Mouse (Mus musculus) forebrain, embryonic 15.5 days (tissue): ENCODE measurements around the gene Ncl. TPM values are rescaled to one million over a fixed set of nuclear protein-coding genes. Genes with fewer than 3 reads are reported as not detected.

Experiments used
- ATAC-seq: fragments of 200-750 bp; cut with Nextera tagmentation; replicated peaks from 2 replicates; pipeline ENCODE4 v1.8.0; 2017; ENCODE audit warnings: mild to moderate bottlenecking, moderate TSS enrichment, moderate library complexity
- H3K27ac ChIP-seq: fragments of 300-500 bp; sonication (generic); replicated peaks from 2 replicates; pipeline ENCODE4 v1.5.1; 2015; ENCODE audit warnings: mild to moderate bottlenecking, inconsistent platforms
- H3K27me3 ChIP-seq: fragments of 300-500 bp; sonication (generic); 2 replicates; pipeline ENCODE4 v1.6.1; 2015; ENCODE audit warnings: inconsistent platforms
- H3K36me3 ChIP-seq: fragments of 300-500 bp; sonication (generic); 2 replicates; pipeline ENCODE4 v1.6.1; 2015; ENCODE audit warnings: mild to moderate bottlenecking, inconsistent platforms
- H3K4me1 ChIP-seq: fragments of 300-500 bp; sonication (generic); 2 replicates; pipeline ENCODE4 v1.6.1; 2015; ENCODE audit warnings: inconsistent platforms
- H3K4me2 ChIP-seq: fragments of 300-500 bp; sonication (generic); replicated peaks from 2 replicates; pipeline ENCODE4 v1.6.1; 2015; ENCODE audit warnings: mild to moderate bottlenecking, inconsistent platforms
- H3K4me3 ChIP-seq: fragments of 300-500 bp; sonication (generic); 2 replicates; pipeline ENCODE4 v1.5.1; 2015; ENCODE audit warnings: mild to moderate bottlenecking, inconsistent platforms
- H3K9ac ChIP-seq: fragments of 300-500 bp; sonication (generic); replicated peaks from 2 replicates; pipeline ENCODE4 v1.6.1; 2015; ENCODE audit warnings: mild to moderate bottlenecking, inconsistent platforms
- H3K9me3 ChIP-seq: fragments of 300-500 bp; sonication (generic); 2 replicates; pipeline ENCODE4 v1.6.1; 2016; ENCODE audit warnings: inconsistent platforms
- WGBS: fragments of 180-500 bp; shearing (Covaris S2); methylation state at CpG from one replicate; pipeline ENCODE4 v1.1.7; 2015; ENCODE audit warnings: mixed read lengths; 5-methylcytosine and 5-hydroxymethylcytosine counted together
- polyA plus RNA-seq: library from polyadenylated mRNA; unstranded; fragments of >200 nt; fragmentation: Nextera tagmentation; extraction: Ambion mirVana; gene quantifications from 2 replicates; pipeline ENCODE4 v1.2.1, GENCODE M21; 2015

Ncl gene
- polyA plus RNA-seq = 208 and 227 TPM in 2 replicates

DNA sequence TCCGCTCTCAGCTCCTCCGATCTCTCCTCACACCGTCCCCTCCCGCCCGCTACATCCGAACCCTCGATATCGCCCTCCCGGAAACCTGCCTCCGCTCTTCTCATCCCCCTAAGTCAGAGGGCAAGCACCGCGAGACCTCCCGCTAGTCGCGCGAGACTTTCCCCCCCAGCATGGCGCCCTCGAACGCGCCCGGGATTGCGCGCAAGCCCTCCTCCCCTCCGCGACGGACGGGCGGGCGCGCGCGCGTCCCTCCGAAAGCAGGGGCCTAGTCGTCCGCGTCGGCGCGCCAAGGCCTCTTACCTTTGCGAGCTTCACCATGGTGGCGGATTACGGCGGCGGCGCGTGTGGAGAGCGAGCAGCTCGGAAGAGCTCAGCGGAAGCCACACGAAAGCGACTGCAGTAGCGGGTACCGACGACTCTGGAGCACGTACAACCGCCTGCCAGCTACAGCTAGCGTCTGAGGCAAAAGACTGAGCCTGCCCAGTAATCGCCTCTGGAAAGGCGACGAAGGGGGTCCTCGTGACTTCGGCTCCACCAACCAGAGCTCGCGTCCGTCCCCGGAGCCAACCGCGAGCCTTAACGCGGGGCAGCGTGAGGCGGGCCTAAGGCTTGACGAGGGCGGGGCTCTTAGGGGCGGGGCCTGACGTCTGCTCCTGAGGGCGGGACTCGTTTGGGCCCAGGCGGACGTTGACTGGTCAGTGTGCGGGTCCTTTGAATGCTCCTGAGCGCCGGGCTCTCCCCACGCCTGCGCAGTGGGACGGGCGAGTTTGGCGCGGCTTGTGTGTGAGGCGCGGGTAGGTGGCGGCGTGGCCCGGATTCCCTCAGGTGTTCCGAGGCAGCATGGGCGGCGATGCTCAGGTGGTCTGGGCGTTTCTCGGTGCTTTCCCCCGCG lies at the start of gene Ncl:
Gene Ncl, minus strand, starts transcription at position 495 of the 892 bp plus-strand sequence.
- H3K36me3 ChIP-seq = peaks cover 33% of the 10 kb centered on the region
- H3K9ac ChIP-seq = peak within 1 kb of the TSS; percentile 97
- H3K27me3 ChIP-seq = no peaks in the 10 kb centered on the region
- peak within 1 kb of the TSS; percentile 96 for H3K4me3 ChIP-seq
- peak; percentile 99 for ATAC-seq
- peak within 1 kb of the TSS; percentile 92 for H3K4me2 ChIP-seq
- under 1% methylated on average over 102 of the region's 102 CpGs for WGBS
- H3K9me3 ChIP-seq = no peaks in the 10 kb centered on the region
- peaks cover 29% of the 10 kb centered on the region for H3K4me1 ChIP-seq
- peak within 1 kb of the TSS; percentile 100 for H3K27ac ChIP-seq

DNA sequence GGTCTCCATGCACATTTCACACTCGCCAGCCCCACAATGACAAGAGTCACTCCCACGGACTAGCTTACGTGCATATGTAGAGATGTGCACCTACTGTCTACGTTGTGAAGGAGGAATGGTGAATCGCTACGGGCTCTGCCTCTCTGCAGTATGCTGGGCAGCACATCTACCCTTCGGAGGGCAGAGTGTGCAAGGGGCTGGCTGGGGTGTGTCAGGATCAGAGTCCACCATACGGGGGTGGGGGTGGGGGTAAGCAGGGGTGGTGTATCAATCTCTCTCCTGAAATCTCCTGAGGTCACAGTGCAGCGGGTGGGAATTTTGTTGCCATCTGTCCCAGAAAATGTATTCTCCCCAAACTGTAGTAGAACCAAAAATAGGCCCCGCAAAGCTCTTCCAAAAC lies 49.3 kb upstream of the Ncl start:
- Histone ChIP-seq H3K9me3 (no peaks in the 10 kb centered on the region), H3K4me1 (no peaks in the 10 kb centered on the region), H3K9ac (no peak overlapping the region), H3K27ac (no peak overlapping the region), H3K36me3 (no peaks in the 10 kb centered on the region), H3K4me3 (no peak overlapping the region), H3K27me3 (no peaks in the 10 kb centered on the region), H3K4me2 (no peak overlapping the region)
- ATAC-seq = no peak
- WGBS = 87% methylated on average over 10 of the region's 10 CpGs

DNA sequence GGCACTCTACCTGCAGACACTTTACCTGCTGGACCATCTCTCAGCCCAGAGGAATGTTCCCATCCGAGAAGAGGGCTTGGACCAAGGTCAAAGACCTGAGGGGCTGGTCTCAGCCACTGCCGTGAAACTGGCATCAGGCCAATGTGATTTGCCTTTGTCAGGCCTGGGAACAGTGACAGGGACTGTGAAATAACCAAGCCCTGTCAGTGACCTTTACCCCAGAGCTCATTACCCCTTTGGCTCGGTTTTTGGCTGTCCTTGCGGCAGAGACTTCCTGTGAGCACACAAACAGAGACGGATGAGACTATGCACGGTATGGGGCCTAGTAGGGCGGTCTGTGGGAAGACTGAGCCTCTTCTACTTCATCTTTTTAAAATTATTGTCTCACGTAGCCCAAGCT lies 47.7 kb upstream of the Ncl start:
- Histone ChIP-seq H3K9me3 (no peaks in the 10 kb centered on the region), H3K4me2 (no peak overlapping the region), H3K27me3 (no peaks in the 10 kb centered on the region), H3K4me3 (no peak overlapping the region), H3K27ac (no peak overlapping the region), H3K36me3 (no peaks in the 10 kb centered on the region), H3K9ac (no peak overlapping the region), H3K4me1 (no peaks in the 10 kb centered on the region)
- ATAC-seq = no peak
- 72% methylated on average over 8 of the region's 8 CpGs for WGBS

DNA sequence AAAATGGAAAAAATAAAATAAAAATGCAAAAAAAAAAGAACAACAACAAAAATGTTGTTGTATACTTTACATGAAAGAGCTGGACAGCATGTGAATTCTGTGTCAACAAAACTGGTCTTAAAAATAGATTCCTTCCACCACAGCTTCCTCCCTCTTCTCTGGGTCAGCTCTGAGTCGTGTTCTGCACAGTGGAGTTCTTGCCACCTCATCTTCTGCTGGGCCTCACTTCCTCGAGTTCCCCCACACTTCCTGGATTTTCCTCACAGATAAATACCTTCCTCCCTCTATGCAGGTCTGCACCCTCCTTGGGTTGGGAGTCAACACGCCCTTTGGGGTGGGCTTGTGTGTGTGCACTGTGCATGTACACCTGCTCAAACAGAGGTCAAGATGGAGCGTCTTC lies 47.1 kb upstream of the Ncl start:
- no peak overlapping the region for H3K4me3 ChIP-seq
- 83% methylated on average over 4 of the region's 4 CpGs for WGBS
- no peak overlapping the region for H3K4me2 ChIP-seq
- no peak overlapping the region for H3K9ac ChIP-seq
- no peaks in the 10 kb centered on the region for H3K27me3 ChIP-seq
- H3K4me1 ChIP-seq = no peaks in the 10 kb centered on the region
- ATAC-seq = no peak
- H3K9me3 ChIP-seq = no peaks in the 10 kb centered on the region
- no peak overlapping the region for H3K27ac ChIP-seq
- H3K36me3 ChIP-seq = no peaks in the 10 kb centered on the region

DNA sequence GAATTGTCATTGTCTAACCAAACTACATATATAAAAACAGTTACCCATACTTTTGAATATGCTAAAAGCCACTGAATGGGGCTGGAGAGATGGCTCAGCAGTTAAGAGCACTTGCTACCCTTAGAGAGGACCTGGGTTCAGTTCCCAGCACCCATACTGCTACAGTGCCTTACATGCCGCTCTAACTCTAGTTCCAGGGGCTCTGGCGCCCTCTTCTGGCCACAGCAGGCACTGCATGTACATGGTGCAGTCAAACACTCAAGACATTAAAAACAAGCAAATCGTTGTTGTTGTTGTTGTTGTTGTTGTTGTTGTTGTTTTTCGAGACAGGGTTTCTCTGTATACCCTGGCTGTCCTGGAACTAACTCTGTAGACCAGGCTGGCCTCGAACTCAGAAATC lies 45.6 kb upstream of the Ncl start:
- H3K27me3 ChIP-seq = no peaks in the 10 kb centered on the region
- no peaks in the 10 kb centered on the region for H3K36me3 ChIP-seq
- H3K9me3 ChIP-seq = no peaks in the 10 kb centered on the region
- 62% methylated on average over 5 of the region's 5 CpGs for WGBS
- H3K4me3 ChIP-seq = no peak overlapping the region
- ATAC-seq = no peak
- H3K4me1 ChIP-seq = no peaks in the 10 kb centered on the region
- H3K27ac ChIP-seq = no peak overlapping the region
- no peak overlapping the region for H3K4me2 ChIP-seq
- H3K9ac ChIP-seq = no peak overlapping the region

DNA sequence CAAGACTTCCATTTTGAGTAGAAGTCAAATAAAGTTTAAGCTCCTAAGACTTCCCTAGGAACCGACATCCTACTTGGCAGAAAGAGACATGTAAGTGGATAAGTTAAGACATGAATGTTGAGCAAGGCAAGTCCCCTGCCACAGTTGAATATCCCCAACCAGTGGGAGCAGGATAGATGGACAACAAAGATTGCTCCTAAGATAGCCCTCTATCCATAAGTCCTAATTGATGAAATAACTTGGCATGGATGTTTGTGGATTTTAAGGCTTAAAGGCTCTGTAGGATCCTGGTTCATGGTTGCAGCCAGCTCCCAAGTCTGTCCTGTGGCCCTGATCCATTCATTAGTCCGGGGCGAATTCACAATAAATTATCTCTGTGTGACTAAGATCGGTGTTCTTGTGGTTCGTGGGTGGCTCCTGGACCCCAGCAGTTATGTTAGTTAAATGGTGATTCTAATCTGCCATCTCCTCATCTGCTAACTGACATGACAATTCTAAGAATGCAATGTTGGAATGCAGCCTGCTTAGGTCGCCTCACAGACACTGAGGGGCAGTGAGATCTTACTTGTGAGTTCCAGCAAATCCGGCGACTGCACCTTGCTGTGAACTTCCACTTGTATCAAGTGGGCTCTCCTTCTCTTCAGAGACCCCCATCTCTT lies 41.0 kb upstream of the Ncl start:
- H3K4me2 ChIP-seq = no peak overlapping the region

DNA sequence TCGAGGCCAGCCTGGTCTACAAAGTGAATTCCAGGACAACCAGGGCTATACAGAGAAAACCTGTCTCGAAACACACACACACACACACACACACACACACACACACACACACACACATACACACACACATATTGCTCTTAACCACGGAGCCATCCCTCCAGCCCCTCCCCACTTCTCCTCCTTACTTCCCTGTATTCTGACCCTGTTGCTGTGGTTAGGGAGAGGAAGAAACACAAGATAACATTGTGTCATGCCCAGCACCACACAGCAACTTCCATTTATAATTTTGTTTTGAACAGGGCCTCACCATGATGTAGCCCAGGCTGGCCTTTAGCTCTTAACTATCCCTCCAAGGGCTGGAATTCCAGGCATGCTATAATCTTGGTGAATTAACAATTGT lies 40.1 kb upstream of the Ncl start:
- no peaks in the 10 kb centered on the region for H3K27me3 ChIP-seq
- no peaks in the 10 kb centered on the region for H3K36me3 ChIP-seq
- no peaks in the 10 kb centered on the region for H3K9me3 ChIP-seq
- H3K4me2 ChIP-seq = no peak overlapping the region
- H3K9ac ChIP-seq = no peak overlapping the region
- ATAC-seq = no peak
- 92% methylated on average over 3 of the region's 3 CpGs for WGBS
- no peak overlapping the region for H3K4me3 ChIP-seq
- H3K4me1 ChIP-seq = no peaks in the 10 kb centered on the region
- H3K27ac ChIP-seq = no peak overlapping the region

More for the DNA sequence above, 41.0 kb upstream of the Ncl start:
- H3K36me3 ChIP-seq = no peaks in the 10 kb centered on the region
- 85% methylated on average over 8 of the region's 8 CpGs for WGBS
- no peaks in the 10 kb centered on the region for H3K27me3 ChIP-seq
- no peak for ATAC-seq
- H3K4me3 ChIP-seq = no peak overlapping the region
- H3K27ac ChIP-seq = no peak overlapping the region
- H3K9me3 ChIP-seq = no peaks in the 10 kb centered on the region
- no peaks in the 10 kb centered on the region for H3K4me1 ChIP-seq
- H3K9ac ChIP-seq = no peak overlapping the region

DNA sequence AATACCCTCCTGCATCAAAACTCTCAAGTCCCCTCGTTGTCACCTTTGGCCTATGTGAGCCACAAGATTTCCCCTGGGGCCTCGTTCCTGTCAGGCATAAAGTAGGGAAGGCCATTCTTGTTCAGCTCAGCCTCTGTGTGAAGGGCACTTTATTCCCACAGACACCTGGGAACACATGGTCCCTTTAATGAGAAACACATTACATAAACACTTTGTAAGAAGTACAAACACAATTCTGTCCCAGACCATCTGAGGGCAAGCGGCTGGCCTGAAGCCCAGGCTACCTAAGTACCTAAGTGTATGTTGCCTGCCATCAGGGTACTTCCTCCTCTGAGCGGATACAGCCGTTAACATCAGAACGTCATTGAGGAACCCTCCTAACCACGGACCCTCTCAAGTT lies 39.0 kb upstream of the Ncl start:
- Histone ChIP-seq H3K9ac (no peak overlapping the region), H3K27ac (no peak overlapping the region), H3K4me1 (no peaks in the 10 kb centered on the region), H3K36me3 (no peaks in the 10 kb centered on the region), H3K4me3 (no peak overlapping the region), H3K9me3 (no peaks in the 10 kb centered on the region), H3K4me2 (no peak overlapping the region), H3K27me3 (no peaks in the 10 kb centered on the region)
- 73% methylated on average over 7 of the region's 7 CpGs for WGBS
- no peak for ATAC-seq

DNA sequence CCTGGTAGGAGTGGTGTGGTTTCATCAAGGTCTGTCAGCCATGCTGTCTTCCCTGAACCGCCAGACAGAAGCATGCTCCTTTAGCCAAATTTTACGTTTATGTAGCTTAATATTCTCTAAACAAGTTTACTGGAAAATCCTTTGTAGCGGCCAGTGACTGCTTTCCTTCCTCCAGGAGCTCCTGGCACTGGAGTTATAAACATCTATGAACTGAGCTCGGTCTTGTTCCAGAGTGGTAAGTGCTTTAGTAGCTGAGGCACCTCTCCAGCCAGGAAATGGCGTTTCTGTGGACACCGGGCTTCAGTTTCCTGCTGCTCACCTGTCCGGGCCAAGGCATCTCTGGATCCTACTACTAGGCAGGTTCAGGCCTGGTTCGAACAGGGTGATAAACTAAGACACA lies 38.4 kb upstream of the Ncl start:
- Histone ChIP-seq H3K4me2 (no peak overlapping the region), H3K36me3 (no peaks in the 10 kb centered on the region), H3K27me3 (no peaks in the 10 kb centered on the region), H3K27ac (no peak overlapping the region), H3K4me1 (no peaks in the 10 kb centered on the region), H3K4me3 (no peak overlapping the region), H3K9me3 (no peaks in the 10 kb centered on the region), H3K9ac (no peak overlapping the region)
- no peak for ATAC-seq
- WGBS = 87% methylated on average over 8 of the region's 8 CpGs

DNA sequence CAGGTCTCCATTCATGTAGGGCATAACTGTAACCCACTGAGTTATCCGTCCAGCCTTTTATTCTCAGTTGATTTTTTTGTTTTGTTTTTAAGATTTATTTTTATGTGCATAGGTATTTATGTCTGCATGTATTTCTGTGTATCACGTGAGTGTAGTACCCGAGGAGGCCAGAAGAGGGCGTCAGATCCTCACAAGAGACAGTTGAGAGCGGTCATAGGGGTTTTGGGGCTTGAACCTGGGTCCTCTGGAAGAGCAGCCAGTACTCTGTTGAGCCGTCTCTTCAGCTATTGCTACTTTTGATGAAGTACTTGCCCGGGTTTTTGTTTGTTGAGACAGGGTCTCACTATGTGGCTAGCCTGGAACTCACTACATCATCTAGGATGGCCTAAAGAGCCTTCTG lies 36.7 kb upstream of the Ncl start:
- Histone ChIP-seq H3K4me1 (no peaks in the 10 kb centered on the region), H3K4me3 (no peak overlapping the region), H3K36me3 (no peaks in the 10 kb centered on the region), H3K9ac (no peak overlapping the region), H3K27me3 (no peaks in the 10 kb centered on the region), H3K9me3 (no peaks in the 10 kb centered on the region), H3K4me2 (no peak overlapping the region), H3K27ac (no peak overlapping the region)
- ATAC-seq = no peak
- 74% methylated on average over 7 of the region's 7 CpGs for whole genome bisulfite sequencing

DNA sequence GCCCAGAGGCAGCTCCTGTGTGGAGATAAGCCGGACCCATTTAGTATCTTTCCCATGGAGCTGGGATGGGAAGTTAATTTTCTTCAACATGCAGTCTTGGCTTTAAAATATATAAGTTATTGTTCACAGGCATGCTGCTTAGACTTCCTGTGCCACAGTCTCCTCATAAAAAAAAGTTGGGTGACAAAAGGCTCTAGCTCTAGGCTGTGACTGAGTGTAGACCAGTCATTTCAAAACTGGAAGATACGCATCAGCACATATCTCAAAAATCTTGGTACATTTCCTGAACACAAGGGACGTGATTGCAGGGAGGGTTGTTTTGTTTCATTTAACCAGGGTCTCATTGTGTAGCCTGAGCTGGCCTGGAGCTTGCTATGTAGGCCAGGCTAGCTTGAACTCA lies 35.0 kb upstream of the Ncl start:
- ATAC-seq = no peak
- H3K9me3 ChIP-seq = no peaks in the 10 kb centered on the region
- H3K4me3 ChIP-seq = no peak overlapping the region
- H3K9ac ChIP-seq = no peak overlapping the region
- no peaks in the 10 kb centered on the region for H3K4me1 ChIP-seq
- no peak overlapping the region for H3K4me2 ChIP-seq
- H3K27ac ChIP-seq = no peak overlapping the region
- WGBS = 90% methylated on average over 3 of the region's 3 CpGs
- no peaks in the 10 kb centered on the region for H3K27me3 ChIP-seq
- no peaks in the 10 kb centered on the region for H3K36me3 ChIP-seq

DNA sequence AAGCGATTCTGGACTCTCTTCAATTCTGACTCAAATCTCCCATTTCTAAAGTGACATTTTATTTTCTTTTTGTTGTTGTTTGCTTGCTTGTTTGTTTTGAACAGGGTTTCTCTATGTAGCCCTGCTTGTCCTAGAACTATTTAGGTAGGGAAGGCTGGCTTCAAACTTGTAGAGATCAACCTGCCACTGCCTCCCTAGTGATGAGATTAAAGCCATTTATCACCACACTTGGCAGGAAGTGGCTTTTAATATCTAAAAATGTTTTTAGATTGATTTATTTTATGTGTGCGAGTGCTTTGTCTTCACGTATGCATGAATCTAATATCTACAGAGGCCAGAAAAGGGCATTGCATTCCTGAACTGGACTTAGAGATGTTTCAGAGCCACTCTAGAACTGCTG lies 34.0 kb upstream of the Ncl start:
- H3K36me3 ChIP-seq = no peaks in the 10 kb centered on the region
- ATAC-seq = no peak
- no peaks in the 10 kb centered on the region for H3K27me3 ChIP-seq
- H3K4me1 ChIP-seq = no peaks in the 10 kb centered on the region
- no peak overlapping the region for H3K4me2 ChIP-seq
- H3K27ac ChIP-seq = no peak overlapping the region
- no peaks in the 10 kb centered on the region for H3K9me3 ChIP-seq
- no peak overlapping the region for H3K4me3 ChIP-seq
- 91% methylated on average over 3 of the region's 3 CpGs for WGBS
- no peak overlapping the region for H3K9ac ChIP-seq
